8 mouse cellular contexts compared by ENCODE assay signal in the genomic region with DNA sequence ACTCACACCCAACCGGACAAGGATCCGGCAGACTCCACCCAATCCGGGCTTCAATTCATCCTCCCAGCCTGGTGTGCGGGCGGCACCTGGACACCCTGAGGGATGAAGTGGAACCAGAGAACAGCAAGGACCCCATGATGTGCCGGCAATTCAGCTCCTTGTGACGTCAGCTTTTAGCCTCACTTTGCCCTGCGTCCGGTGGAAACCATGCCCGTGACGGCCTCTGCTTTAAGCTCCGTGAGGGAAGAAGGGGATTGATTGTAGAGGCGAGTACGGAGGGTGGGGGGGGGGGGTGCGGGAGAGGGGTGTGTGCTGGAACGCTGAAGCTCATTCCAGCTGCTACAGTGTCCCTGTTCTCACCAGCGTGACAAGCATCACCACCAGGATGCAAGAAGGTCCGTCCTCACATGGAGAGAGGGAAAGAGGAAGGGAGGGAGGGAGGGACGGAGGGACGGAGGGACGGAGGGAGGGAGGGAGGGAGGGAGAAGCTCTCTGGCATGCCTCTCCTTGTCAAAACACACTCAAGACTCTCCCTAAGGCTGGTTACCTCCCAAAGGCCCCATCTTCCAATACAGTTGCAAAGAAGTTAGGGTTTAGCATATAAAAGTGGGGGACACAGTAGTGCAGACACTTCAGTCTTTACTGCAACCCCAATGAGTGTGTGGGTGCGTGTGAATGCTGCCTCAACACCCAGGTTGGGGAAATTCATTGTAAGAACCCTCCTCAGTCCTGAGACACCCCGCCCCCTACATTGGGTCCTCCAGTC. TPM values are rescaled to one million over a fixed set of nuclear protein-coding genes. Genes with fewer than 3 reads are reported as not detected.
DNase-seq lines count a peak whose midpoint lies in the region; ATAC-seq and TF ChIP-seq lines count a peak whose summit lies in the region.

No protein-coding gene starts in this region.

- no peaks in the 10 kb centered on the region for H3K9me3 ChIP-seq in erythroblast, embryonic 14.5 days (ENCODE audit: control insufficient read depth, low read length)
- no peaks in the 10 kb centered on the region for H3K9me3 ChIP-seq in ES-Bruce4 (replicated peaks; ENCODE audit: control insufficient read depth, insufficient read depth, low read length, poor library complexity, severe bottlenecking)
- no peaks in the 10 kb centered on the region for H3K9me3 ChIP-seq in forebrain, embryonic 15.5 days
- H3K9me3 ChIP-seq in liver, postnatal 0 days (ENCODE audit: low read length): no peaks in the 10 kb centered on the region

- H3K4me2 ChIP-seq in forebrain, embryonic 15.5 days (replicated peaks): peak overlapping the region; percentile 64
- H3K4me2 ChIP-seq in liver, postnatal 0 days (ENCODE audit: low read depth, low read length): peak overlapping the region; percentile 61

- under 1% methylated on average over 23 of the region's 23 CpGs for WGBS in forebrain, embryonic 15.5 days
- 12% methylated on average over 21 of the region's 23 CpGs for WGBS in liver, postnatal 0 days (ENCODE audit: insufficient replicate concordance)

- peaks cover 10% of the 10 kb centered on the region for H3K4me1 ChIP-seq in erythroblast, embryonic 14.5 days (ENCODE audit: control insufficient read depth)
- peaks cover 4% of the 10 kb centered on the region for H3K4me1 ChIP-seq in ES-Bruce4 (ENCODE audit: control insufficient read depth, insufficient read depth, low read length)
- H3K4me1 ChIP-seq in forebrain, embryonic 15.5 days: peaks cover 9% of the 10 kb centered on the region; the same call in 1 of the 2 replicates
- peaks cover 7% of the 10 kb centered on the region for H3K4me1 ChIP-seq in liver, postnatal 0 days (ENCODE audit: insufficient read depth)

- H3K27ac ChIP-seq in ES-Bruce4 (ENCODE audit: insufficient read depth, low read length): peak overlapping the region; percentile 70
- H3K27ac ChIP-seq in forebrain, embryonic 15.5 days (replicated peaks): no peak overlapping the region
- H3K27ac ChIP-seq in liver, postnatal 0 days (ENCODE audit: low read depth): no peak overlapping the region

- TF ChIP-seq CTCF in ES-Bruce4 (IDR thresholded peaks at IDR 0.05; ENCODE audit: low read depth, low read length): no peak
- no peak for TF ChIP-seq CTCF in liver, postnatal 0 days (IDR thresholded peaks at IDR 0.05; ENCODE audit: low read depth)

- H3K36me3 ChIP-seq in erythroblast, embryonic 14.5 days (ENCODE audit: control insufficient read depth): no peaks in the 10 kb centered on the region
- no peaks in the 10 kb centered on the region for H3K36me3 ChIP-seq in ES-Bruce4 (ENCODE audit: control insufficient read depth, insufficient read depth, low read length, poor library complexity, severe bottlenecking)
- no peaks in the 10 kb centered on the region for H3K36me3 ChIP-seq in forebrain, embryonic 15.5 days
- H3K36me3 ChIP-seq in liver, postnatal 0 days (replicated peaks; ENCODE audit: insufficient read depth, low read length): no peaks in the 10 kb centered on the region

- peaks cover 9% of the 10 kb centered on the region; the same call in 1 of the 2 replicates for H3K27me3 ChIP-seq in erythroblast, embryonic 14.5 days (ENCODE audit: control insufficient read depth)
- H3K27me3 ChIP-seq in ES-Bruce4 (ENCODE audit: control insufficient read depth, insufficient read depth, low read length, poor library complexity, severe bottlenecking): no peaks in the 10 kb centered on the region
- no peaks in the 10 kb centered on the region for H3K27me3 ChIP-seq in forebrain, embryonic 15.5 days
- H3K27me3 ChIP-seq in liver, postnatal 0 days (ENCODE audit: insufficient read depth, low read length): no peaks in the 10 kb centered on the region

- H3K4me3 ChIP-seq in erythroblast, embryonic 14.5 days (replicated peaks): peak overlapping the region; percentile 30
- peak overlapping the region; percentile 65 for H3K4me3 ChIP-seq in ES-Bruce4 (ENCODE audit: low read depth, low read length)
- peak overlapping the region; percentile 39 for H3K4me3 ChIP-seq in forebrain, embryonic 15.5 days
- H3K4me3 ChIP-seq in liver, postnatal 0 days (ENCODE audit: low read depth, low read length): peak overlapping the region; percentile 27

- peak; percentile 46; the same call in 1 of the 2 replicates for TF ChIP-seq EP300 in ES-Bruce4 (IDR thresholded peaks at IDR 0.05; ENCODE audit: insufficient read depth, low read depth, low read length)
- no peak for TF ChIP-seq EP300 in liver, postnatal 0 days (IDR thresholded peaks at IDR 0.05; ENCODE audit: low read depth)

- no peak for DNase-seq in liver, postnatal 0 days
- no peak for DNase-seq in Muller cell, postnatal 12 days (ENCODE audit: inconsistent ontology term)
- no peak for DNase-seq in natural killer cell, adult 2 months (ENCODE audit: low spot score in 2 of 2)
- no peak for DNase-seq in left cerebral cortex, adult 18-20 months (ENCODE audit: low spot score in 2 of 2)

- H3K9ac ChIP-seq in ES-Bruce4 (ENCODE audit: low read depth, poor library complexity, severe bottlenecking): peak overlapping the region; percentile 47
- H3K9ac ChIP-seq in forebrain, embryonic 15.5 days (replicated peaks): peak overlapping the region; percentile 42
- H3K9ac ChIP-seq in liver, postnatal 0 days (replicated peaks): no peak overlapping the region

- no peak for TF ChIP-seq POLR2A in ES-Bruce4 (IDR thresholded peaks at IDR 0.05; ENCODE audit: insufficient read depth, low read length)

- ATAC-seq in erythroblast, adult 5-6 weeks (replicated peaks; ENCODE audit: low FRiP score, poor library complexity, severe bottlenecking): no peak
- peak; percentile 65 for ATAC-seq in forebrain, embryonic 15.5 days (replicated peaks)
- peak; percentile 17 for ATAC-seq in liver, postnatal 0 days

RNA-seq across cellular contexts. Expression of a gene that starts 19.1 kb away (rescaled TPM):
- polyA plus RNA-seq in erythroblast, embryonic 14.5 days (2012): not detected in 2 replicates
- total RNA-seq in erythroblast, adult 5-6 weeks (2015; ENCODE audit: low replicate concordance): 0.38 and 0.84 TPM in 2 replicates
- 0.17 and 1.3 TPM in 2 replicates for total RNA-seq in erythroblast, adult 5-6 weeks (2017; ENCODE audit: low replicate concordance)
- polyA plus RNA-seq in ES-Bruce4 (2011; ENCODE audit: insufficient read depth, insufficient read length, low read depth, missing spikeins): not detected in 2 replicates
- 0.11 TPM in 2 replicates for polyA plus RNA-seq in forebrain, embryonic 15.5 days (2015; fragmentation: Nextera tagmentation; extraction: Ambion mirVana)
- 0.06 and 0.18 TPM in 2 replicates for polyA plus RNA-seq in liver, postnatal 0 days (2015; fragmentation: Nextera tagmentation; extraction: Ambion mirVana)
- under 1 TPM; 0.07 to 0.16 TPM for total RNA-seq in left cerebral cortex, adult 18-20 months (2021)

RNA-seq across cellular contexts. Expression of a gene that starts 31.5 kb away (rescaled TPM):
- polyA plus RNA-seq in erythroblast, embryonic 14.5 days (2012): 1.1 and 1.7 TPM in 2 replicates
- total RNA-seq in erythroblast, adult 5-6 weeks (2015; ENCODE audit: low replicate concordance): 17.3 and 23.6 TPM in 2 replicates
- total RNA-seq in erythroblast, adult 5-6 weeks (2017; ENCODE audit: low replicate concordance): 4.5 and 4.7 TPM in 2 replicates
- polyA plus RNA-seq in ES-Bruce4 (2011; ENCODE audit: insufficient read depth, insufficient read length, low read depth, missing spikeins): 7.8 and 11.7 TPM in 2 replicates
- 1.9 and 2.1 TPM in 2 replicates for polyA plus RNA-seq in forebrain, embryonic 15.5 days (2015; fragmentation: Nextera tagmentation; extraction: Ambion mirVana)
- 4.3 TPM in 2 replicates for polyA plus RNA-seq in liver, postnatal 0 days (2015; fragmentation: Nextera tagmentation; extraction: Ambion mirVana)
- total RNA-seq in left cerebral cortex, adult 18-20 months (2021): 1 to 10 TPM; 7.9 to 9.4 TPM
